Mouse (Mus musculus): ENCODE results near the gene Sstr2.
"Not testable (repeated sequence)": the region's sequence is repeated elsewhere in the genome, so short reads cannot be mapped to it uniquely, and the experiment has no call there.

Sstr2 gene

GRCm38 (mm10) chr11:113656511-113656932 lies 37.4 kb downstream of the Sstr2 start:
- DNase-seq (ENCODE audit: low spot score), result no peak

- DNase-seq (ENCODE audit: low spot score), result no peak
Observed at GRCm38 (mm10) chr11:113657221-113657620, 38.1 kb downstream of the Sstr2 start.

GRCm38 (mm10) chr11:113658319-113658718 lies 39.2 kb downstream of the Sstr2 start:
- DNase-seq (ENCODE audit: low spot score), result no peak

GRCm38 (mm10) chr11:113658763-113659162 lies 39.6 kb downstream of the Sstr2 start:
- DNase-seq (ENCODE audit: low spot score), result no peak

- not testable (repeated sequence) for DNase-seq (ENCODE audit: low spot score)
Observed at GRCm38 (mm10) chr11:113660213-113660612, 41.1 kb downstream of the Sstr2 start.

- DNase-seq (ENCODE audit: low spot score), result no peak
Observed at GRCm38 (mm10) chr11:113660940-113661339, 41.8 kb downstream of the Sstr2 start.

GRCm38 (mm10) chr11:113661835-113662351 lies 42.8 kb downstream of the Sstr2 start:
- DNase-seq (ENCODE audit: low spot score), result no peak

GRCm38 (mm10) chr11:113664279-113664678 lies 45.1 kb downstream of the Sstr2 start:
- no peak for DNase-seq (ENCODE audit: low spot score)

- DNase-seq (ENCODE audit: low spot score), result no peak
Observed at GRCm38 (mm10) chr11:113666205-113666604, 47.1 kb downstream of the Sstr2 start.

DNA sequence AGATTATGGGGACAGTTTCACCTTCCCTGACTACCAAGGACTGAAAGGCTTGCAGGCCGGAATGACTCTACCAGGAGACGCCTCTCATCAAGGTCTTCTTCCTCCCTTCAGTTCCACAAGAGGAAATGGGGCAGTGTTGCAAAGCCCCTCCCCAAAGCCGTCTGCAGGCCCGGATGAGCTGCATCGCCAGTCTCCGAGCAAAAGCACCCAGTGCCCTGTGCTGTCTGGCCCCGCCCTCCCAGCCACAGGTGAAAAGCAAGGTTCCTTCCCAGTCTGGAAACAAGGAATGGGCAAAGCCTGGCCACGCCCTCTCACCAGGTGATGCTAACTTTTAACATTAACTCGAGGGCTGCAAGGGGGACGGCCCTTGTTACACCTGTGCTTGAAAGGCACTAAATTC lies 47.5 kb downstream of the Sstr2 start:
- DNase-seq (ENCODE audit: low spot score), result no peak

GRCm38 (mm10) chr11:113667122-113667521 lies 48.0 kb downstream of the Sstr2 start:
- no peak for DNase-seq (ENCODE audit: low spot score)

GRCm38 (mm10) chr11:113667704-113668103 lies 48.6 kb downstream of the Sstr2 start:
- DNase-seq (ENCODE audit: low spot score), result no peak

GRCm38 (mm10) chr11:113668857-113669256 lies 49.7 kb downstream of the Sstr2 start:
- DNase-seq (ENCODE audit: low spot score), result no peak

GRCm38 (mm10) chr11:113669711-113670110 lies 50.6 kb downstream of the Sstr2 start:
- DNase-seq (ENCODE audit: low spot score), result no peak

DNA sequence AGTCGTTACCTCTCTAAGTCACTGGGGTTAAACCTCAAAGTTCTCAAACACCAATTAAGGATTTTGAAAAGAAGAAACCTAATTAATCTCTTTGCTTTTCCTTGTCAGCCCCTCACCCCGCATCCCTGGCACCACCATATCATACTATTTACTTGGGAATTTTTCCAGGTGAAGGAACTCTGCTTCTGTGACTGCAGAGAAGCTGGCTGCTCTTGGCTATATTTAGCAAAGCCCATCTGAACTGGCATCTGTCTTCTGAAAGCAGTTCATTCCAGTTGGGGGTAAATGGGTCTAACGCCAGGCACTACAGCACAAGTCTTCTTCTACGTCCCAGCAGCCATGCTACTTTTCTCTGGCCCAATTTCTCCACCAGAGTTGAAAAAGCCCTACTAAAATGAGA lies 54.5 kb downstream of the Sstr2 start:
- DNase-seq (ENCODE audit: low spot score), result no peak

DNA sequence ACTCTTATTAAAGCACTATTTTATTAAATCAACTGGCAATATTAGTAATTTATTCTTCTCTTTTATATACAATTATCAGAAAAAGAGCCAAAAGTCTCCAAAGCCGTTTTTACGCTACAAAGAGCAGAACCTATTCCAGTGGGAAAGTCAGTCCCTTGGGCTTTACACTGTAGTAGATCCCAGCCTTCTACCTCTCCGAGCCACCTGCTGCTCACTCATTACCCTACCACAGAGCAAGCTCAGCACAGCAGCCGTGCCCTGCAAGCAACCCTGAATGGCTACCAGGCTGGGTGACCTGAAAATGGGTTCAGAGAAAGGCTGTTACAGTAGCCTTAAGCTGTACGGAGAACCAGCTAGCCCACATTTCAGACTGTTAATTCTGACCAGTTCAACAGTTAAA lies 55.5 kb downstream of the Sstr2 start:
- no peak for DNase-seq (ENCODE audit: low spot score)
